Mouse (Mus musculus): Measurements from ENCODE around the gene Tox2.

Tox2 gene

DNA sequence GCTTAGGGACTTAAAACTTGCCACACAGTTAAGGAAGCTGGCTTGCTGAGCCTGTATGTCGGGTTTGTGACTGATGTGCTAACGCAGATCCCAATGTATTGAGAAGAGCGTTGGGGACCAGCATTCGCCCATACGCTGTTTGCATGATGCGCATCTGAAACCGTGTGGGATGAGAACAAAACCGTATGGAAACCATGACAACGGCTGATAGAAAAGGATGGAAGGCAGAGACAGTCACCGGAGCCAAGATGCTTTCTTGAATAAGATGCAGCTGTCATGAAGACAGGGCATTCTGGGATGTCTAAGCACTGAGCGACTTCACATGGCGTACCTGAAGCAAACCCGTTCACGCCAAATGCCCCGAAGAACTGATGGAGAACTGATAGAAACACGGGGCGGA, 106.5 kb downstream of the Tox2 start:
- DNase-seq (ENCODE audit: extremely low read depth, low read depth, low spot score): no peak

DNA sequence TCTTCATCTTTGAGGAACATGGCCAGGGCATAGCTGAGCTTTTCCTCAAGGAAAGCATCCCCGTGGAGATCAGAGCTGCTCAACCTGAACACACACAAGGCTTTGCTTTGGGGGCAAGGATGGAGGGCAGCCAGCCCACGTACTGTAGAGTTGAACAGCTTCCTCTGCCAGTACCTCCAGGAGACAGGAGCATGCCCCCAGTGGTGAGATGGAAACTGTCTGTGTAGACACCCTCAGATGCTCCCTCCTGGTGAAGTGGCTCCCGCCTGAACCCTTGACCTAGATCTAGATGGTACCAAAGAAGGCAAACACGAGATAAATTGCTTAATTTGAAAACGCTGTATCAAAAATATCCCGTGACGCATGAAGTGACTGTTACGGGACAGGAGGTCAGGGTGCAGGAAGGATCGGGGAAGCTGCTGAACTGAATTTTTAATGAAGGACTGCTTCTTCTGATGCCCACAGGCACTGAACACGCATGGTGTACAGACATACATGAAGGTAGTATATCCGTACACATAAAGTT, 107.3 kb downstream of the Tox2 start:
- no peak for DNase-seq (ENCODE audit: extremely low read depth, low read depth, low spot score)

DNA sequence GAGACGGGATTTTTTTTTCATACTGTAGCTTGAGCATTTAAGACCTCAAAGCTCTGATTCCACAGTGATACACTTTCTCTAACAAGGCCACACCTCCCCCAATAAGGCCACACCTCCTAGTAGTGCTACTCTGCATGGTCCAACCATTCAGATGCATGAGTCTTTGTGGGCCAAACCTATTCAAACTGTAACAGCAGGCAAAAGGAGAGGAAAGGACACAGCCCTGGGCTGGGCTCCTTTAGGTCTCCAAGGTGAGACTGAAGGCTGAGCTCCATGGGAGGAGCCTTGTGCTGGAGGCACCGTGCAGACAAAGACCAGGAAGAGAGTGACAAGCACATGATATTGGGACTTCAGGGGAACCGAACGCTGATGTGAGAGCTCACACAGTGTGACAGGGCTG, 114.4 kb downstream of the Tox2 start:
- DNase-seq (ENCODE audit: extremely low read depth, low read depth, low spot score): no peak

DNA sequence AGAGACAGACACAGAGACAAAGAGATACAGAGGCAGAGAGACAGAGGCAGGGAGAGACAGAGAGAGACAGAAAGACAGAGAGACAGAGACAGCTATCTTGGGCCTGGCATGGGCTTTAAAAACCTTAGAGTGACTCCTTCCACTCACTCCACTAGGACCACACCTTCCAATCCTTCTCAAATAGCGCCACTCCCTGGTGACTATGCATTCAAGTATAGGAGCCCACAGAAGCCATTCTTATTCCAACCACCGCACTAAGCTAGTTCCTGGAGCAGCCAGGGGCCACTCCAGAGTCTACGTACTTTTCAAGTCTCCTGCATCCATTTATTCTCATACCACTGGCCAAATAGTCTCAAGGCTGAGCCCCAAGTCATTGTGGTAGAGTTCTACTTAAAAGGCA, 115.9 kb downstream of the Tox2 start:
- no peak for DNase-seq (ENCODE audit: extremely low read depth, low read depth, low spot score)

DNA sequence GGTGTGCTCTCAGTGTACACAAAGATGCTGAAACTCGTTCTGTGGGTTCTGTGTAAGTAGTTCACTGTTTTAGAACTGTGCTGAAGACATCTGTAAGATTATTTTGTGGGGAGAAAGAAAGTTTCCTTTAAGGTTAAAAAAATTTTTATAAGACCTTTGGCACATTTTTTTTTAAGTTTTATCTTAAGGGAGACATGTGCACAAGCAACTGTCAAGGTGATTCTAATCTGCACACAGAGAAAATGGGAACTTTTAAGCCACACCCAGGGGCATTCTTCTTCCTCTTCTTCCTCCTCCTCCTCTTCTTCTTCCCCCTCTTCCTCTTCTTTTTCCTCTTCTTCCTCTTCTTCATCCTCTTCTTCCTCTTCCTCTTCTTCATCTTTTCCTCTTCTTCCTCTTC, 120.2 kb downstream of the Tox2 start:
- no peak for DNase-seq (ENCODE audit: extremely low read depth, low read depth, low spot score)

DNA sequence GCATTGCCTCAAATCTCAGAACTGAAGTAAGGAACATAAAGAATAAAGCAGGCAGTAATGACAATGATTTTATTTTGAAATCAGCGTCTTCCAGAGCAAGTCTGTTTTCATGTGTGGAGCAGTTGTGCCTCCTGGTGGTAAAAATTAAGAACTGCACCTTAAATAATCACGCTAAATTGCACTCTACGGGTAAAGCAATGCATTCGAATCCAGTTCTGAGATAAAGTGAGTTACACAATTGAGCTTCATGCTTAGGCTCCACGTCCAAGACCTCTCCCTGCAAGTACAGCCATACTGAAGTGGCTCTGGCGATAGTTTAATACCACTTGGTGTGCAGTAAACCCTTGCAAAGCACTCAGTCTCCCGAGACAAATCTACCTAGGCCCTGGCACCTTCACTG, 127.8 kb downstream of the Tox2 start:
- DNase-seq (ENCODE audit: extremely low read depth, low read depth, low spot score): no peak

DNA sequence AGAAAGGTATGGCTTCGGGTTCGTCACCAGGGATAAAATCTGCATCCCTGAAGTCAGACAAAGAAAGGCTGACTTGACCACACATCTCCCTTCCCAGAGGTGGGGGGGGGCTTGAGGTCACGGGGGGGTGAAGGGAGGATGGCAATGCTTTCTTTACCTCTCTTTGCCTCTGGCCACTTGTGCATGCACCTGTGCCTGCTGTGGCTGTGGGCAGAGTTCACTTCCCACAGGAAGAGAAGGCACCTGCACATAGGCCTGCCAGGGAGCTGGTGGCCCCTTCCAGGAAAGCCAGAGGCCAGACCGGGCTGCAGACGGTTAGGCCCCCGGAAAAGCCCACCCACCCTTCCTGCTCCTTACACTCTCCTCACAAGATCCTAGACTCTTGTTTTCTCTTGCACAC, 128.5 kb downstream of the Tox2 start:
- DNase-seq (ENCODE audit: extremely low read depth, low read depth, low spot score): no peak

DNA sequence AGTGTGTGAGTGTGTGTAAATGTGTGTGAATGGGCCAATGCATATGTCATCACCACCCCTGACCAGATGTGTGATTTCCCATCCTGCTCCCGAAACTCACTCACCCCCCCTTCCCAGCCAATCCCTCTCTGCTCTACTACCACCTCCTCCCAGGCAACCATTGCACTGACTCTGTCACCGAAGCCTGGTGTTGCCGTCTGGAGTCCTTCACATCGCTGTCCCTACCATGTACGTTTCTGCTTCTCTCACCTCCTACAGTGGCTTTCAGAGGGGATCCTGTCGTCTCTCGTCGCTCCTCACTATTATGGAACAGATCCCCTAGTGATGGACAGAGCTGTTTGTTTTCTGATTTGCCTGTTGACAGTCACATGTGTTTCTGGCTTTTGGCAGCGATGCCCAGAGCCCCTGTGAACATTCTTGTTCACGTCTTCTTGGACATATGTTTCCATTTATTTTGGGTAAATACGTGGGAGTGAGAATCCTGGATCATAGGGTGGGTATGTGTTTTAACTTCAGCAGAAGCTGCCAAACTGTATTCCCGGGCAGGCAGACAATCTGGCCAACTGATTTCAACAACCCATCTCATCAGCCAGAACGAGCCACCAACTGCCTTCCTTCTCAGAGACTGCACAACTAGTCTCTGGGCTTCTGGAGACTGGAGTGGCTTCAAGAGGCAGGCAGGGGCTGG, 129.6 kb downstream of the Tox2 start:
- DNase-seq (ENCODE audit: extremely low read depth, low read depth, low spot score): no peak

DNA sequence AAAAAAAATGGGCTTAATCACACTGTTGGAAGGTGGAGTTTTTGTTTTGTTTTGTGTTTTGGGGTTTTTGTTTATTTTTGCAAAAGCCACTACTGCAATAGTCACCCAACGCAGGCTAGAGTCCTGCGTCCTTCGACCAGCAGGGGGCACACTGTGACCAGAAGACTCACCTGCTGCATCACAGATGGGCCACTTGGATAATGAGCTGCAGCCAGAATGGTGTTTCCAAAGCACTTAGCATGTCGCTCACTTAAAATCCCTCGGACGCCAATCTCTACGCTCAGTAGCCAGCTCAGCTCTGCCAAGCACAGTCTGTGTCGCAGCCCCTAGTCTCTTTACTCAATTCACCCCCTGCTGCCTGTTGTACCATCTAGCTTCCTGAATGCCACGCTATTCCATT, 137.3 kb downstream of the Tox2 start:
- DNase-seq (ENCODE audit: extremely low read depth, low read depth, low spot score): no peak

DNA sequence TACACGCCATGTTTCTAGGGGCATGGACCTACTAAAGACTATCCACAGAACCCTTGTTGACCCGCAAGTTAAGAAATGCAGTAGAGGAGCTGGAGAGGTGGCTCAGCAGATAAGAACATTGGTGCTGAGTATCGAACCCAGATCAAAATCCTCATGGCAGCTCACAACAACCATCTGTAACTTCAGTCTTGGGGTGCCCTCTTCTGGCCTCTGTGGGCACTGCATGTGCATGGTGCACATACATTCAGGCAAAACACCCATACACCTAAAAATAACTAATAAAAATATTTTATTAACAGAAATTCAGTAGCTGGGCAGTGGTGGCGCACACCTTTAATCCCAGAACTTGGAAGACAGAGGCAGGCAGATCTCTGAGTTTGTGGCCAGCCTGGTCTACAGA, 140.7 kb downstream of the Tox2 start:
- DNase-seq (ENCODE audit: extremely low read depth, low read depth, low spot score): no peak

DNA sequence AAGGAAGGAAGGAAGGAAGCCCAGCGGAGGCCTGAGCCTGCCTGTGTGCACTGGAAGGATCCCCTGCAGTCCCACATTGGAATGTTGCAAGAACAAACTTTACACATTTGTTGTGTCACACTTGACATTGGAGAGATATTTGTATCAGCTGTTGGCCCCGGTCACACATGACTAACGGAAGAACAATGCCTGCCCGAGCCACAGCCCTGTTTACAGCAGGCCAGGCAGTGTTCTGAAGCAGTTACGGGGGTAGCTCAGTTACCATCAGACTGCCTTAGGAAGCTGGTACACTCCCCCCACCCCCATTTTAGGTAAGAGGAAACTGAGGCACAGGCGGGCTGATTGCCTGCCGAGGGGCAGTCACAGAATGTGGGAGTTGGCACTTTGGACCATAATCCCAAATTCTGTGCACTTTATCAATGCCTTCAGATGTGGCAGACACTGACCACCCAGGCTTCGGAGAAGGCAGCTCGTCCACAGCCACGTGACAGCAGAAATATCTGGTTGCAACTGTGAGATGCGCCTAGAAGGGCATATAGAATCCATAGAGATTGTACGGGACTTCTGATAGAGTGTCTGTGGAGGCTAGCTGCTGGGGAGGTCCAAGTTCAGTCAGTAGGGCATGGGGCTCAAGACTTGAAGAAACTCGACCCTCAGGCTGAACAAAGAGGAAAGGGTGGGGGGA, 142.2 kb downstream of the Tox2 start:
- no peak for DNase-seq (ENCODE audit: extremely low read depth, low read depth, low spot score)

DNA sequence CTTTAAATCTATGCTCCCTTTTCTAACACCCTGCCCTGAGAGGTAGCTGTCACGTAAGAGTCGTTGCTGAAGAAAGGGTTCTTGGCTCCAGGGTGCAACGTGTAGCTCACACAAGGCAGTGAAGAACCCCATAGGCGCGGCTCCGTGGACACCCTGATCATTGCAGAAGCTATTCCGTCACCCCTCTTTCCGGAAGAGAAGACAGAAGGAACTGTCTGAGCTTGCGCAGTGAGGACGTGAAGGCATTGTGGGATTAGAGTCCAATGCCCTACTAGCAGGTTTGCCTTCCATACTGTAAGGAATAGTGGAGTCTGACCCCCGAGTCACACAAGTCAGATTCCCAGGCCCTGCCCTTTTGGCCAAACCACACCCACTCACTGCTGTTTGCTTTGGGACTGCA, 143.6 kb downstream of the Tox2 start:
- DNase-seq (ENCODE audit: extremely low read depth, low read depth, low spot score): no peak

DNA sequence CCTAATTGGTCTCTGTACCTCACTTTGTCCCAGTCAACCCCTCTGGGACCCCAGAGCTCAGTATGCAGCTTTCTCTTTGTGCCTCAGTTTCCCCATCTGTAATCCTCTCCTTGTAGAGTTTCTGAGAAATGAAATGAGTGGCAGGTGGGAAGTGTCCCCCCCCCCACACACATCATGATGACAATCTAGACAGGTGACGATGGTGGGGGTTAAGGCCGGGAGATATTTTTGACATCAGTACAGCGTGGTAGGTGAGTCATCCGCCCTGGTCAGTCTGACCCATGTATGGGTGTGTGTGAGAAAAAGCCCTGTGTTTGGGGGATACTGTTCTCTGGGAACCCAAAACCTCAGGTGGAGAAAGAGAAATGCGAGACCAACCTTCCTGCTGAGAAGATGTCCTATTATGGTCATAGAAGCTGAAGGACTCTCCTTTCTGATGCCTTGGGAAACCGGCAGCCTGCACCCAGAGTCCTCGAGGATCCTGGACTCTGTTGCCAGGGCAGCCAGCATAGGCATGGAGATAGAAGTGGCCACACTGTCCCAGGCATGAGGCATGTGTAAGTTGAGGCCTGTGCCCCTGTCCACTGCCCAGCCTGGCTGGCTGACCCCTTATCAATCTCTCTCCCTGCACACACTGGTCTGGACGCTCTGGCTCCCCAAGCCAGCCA, 144.7 kb downstream of the Tox2 start:
- no peak for DNase-seq (ENCODE audit: extremely low read depth, low read depth, low spot score)

DNA sequence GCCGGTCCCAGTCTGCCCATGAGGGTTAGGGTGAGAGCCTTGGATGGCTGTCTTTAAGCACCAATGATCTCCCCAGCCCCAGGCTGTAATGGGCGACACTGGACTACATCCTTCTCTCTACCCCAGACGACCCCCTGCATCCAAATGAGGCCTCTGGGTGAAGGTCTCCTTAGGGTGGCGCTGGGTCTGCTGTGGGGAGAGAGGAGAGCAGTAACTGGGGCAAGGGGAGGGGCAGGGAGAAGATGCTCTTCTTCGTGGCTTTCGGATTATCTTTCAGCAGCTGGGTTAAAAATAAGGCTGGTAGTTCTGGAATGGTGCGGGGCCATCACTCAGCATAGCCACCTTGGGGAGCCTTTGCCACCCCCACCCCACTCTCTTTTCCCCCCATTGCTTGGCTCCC, 145.8 kb downstream of the Tox2 start:
- DNase-seq (ENCODE audit: extremely low read depth, low read depth, low spot score): no peak

DNA sequence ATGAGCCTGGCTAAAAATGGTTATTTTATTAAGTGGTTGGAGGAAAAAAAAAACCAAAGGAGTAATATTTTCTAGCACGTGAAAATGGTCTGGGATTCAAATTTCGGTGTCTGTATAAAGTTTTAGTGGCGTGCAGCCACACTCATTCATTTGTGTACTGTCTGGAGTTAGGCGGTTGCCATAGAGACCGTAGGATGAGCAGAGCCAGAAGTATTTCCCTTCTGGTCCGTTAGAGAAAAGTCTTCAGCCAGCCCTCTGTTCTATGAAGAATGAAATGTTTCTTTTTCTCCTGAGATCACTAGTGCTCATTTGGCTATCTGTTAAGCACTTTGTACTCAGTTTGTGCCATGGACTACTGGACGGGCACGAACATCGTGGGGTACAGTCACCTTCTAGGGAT, 146.5 kb downstream of the Tox2 start:
- no peak for DNase-seq (ENCODE audit: extremely low read depth, low read depth, low spot score)

DNA sequence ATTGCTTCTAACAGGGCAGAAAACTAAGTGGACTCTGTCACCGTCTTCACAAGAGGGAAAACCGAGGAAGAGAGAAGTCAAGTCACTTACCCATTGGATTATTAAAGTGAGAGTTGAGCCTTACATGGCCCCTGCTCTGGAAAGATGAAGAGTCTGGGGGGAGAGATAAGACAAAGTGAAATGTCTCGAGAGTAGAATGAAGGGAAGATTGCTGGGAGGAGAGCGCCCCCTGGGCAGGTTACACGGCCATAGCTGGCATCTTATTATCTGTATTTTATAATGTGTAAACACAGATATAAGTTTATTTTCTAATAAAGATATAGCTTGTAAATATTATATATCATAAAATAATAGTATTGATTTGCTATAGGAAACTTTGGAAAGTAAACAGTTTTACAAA, 147.5 kb downstream of the Tox2 start:
- DNase-seq (ENCODE audit: extremely low read depth, low read depth, low spot score): no peak

DNA sequence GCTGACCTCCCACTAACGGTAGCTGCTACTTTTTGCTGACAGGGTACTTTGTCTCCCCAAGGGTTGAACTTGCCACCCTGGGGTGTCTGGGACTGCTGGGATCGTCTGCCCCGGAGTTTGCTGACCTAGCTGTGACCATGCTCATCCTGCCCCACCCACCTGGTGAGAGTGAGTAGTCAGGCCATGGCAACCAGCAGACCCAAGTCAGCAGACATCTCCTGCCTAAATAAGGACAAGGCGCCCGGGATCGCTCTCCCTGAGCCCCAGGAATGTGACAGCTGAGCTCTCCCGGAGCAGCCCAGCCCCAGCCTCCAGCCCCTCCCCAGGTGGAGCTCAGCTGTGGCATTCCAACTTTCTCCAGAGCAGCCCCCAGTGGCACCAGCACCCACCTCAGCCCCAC, 150.8 kb downstream of the Tox2 start:
- no peak for DNase-seq (ENCODE audit: extremely low read depth, low read depth, low spot score)

DNA sequence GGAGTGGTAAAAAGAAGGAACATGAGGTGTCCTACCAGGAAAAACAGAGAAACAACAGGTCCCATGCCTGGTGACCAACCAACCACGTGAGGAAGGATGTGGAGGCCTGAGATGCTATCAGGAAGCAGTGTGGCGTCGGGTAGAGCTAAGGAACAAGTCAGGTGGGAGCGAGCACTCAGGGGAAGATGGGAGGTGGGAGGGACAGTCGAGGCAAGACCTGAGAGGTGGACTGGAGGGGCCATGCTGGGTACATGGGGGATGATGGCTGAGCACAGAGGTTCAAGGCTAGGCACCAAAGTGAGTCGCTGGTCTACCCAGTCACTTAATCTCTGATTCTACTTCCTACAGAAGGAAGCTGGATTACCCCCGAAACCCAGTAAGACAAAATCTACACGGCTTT, 152.7 kb downstream of the Tox2 start:
- no peak for DNase-seq (ENCODE audit: extremely low read depth, low read depth, low spot score)

DNA sequence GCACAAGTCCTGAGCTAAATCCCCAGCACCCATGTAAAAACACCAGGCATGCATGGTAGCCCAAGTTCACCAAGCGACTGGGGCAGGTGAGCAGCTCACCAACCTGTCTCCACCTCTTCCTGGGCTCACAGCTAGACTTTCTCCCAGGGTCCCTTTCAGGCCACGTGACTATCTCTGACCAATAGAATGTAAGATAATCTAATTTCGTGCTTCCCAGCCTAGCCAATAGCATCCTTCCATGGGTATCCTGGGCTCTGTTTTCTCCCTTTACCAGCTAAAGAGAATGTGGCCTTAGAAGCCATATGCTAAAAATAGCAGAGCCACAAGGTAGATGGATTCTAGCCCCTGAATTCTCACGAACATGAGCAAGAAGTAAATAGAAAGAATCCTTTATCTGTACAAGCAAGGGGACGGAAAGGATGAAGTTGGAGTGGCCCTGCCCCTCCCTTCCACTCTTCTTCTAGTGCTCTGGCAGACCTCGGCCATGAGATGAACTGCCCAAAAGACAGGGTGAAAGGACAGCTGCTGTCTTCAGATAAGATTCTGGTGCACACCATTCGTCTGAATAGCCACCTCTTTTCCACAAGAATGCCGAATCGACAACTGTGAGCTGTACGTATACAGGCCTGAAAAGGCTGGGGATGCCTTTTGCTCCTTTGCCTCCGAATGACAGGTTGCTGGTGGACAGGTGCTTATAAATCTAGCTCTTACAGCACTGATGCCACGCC, 153.4 kb downstream of the Tox2 start:
- DNase-seq (ENCODE audit: extremely low read depth, low read depth, low spot score): no peak

DNA sequence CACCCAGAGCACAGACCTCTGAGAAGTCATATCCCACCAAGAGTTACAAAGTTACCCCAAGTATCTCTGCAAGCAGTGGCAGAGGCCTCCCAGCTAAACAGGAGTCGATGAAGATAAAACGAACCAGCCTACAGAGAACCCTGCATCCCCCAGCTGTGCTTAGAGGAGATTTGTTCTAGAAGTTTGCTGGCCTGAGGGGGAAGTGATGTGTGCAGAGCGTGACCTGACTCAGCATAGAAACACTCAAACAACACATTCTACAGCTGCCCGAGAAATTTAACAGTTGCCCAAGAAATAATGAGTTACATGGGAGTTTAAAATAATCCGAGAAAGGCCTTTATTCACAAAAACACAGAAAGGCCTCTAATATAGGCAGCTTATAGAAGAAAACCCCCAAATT, 155.7 kb downstream of the Tox2 start:
- DNase-seq (ENCODE audit: extremely low read depth, low read depth, low spot score): no peak

DNA sequence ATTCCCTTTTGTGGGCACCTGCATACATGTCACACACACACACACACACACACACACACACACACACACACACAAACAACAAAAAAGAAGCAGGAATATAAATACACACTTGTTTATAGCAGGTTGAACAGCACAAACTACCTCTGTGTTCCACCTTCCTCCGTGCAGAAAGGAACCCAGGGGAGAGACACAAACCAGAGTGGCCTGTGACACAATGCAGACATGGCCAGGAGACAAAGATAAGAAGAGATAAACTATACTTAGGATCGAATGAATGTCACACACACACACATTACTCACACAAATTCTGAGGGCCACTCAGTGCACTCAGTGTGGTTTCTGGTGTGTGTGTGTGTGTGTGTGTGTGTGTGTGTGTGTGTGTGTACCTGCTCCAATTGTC, 156.3 kb downstream of the Tox2 start:
- no peak for DNase-seq (ENCODE audit: extremely low read depth, low read depth, low spot score)
